Comparison of ENCODE assay signal across 17 mouse cellular contexts in the genomic region with DNA sequence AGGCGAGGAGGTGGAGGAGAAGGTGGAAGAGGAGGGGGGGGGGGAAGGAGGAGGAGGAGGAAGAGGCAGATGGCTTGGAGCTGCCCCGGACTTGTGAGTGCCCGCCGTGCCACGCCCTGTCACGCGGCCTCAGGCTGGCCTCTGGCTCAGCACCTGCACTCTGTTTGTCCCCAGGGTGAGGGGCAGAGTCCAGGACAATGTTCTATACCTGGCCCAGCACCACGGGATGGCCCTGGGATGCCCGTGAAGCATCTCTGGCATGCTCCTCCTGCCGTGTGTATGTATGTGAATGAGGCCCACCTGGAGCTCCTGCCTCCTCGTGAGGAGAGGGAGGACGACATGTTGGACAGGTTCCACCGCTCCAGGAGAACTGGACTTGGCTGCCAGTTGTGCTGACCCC. TPM values are rescaled to one million over a fixed set of nuclear protein-coding genes. Genes with fewer than 3 reads are reported as not detected.
DNase-seq lines count a peak whose midpoint lies in the region; ATAC-seq and TF ChIP-seq lines count a peak whose summit lies in the region.
"Had no signal": no experiment of that assay in that cellular context is flagged by ENCODE, and none has a peak within 500 bp of the region (broad histone marks: within the 10 kb centered on the region; RNA-seq: fewer than 3 reads in every experiment).

No protein-coding gene starts in this region.

- no peaks in the 10 kb centered on the region for H3K9me3 ChIP-seq in hindbrain, embryonic 13.5 days
- no peaks in the 10 kb centered on the region for H3K9me3 ChIP-seq in hindbrain, embryonic 16.5 days (ENCODE audit: control insufficient read depth, low read length)
- H3K9me3 ChIP-seq in liver, embryonic 12.5 days (replicated peaks): no peaks in the 10 kb centered on the region
- no peaks in the 10 kb centered on the region for H3K9me3 ChIP-seq in stomach, postnatal 0 days (ENCODE audit: control insufficient read depth, low read length)
- H3K9me3 ChIP-seq: embryonic facial prominence, embryonic 15.5 days; forebrain, embryonic 13.5 days; limb, embryonic 15.5 days; midbrain, embryonic 15.5 days; neural tube, embryonic 13.5 days had no signal

- TF ChIP-seq EP300 in stomach, postnatal 0 days (optimal IDR thresholded peaks at IDR 0.05): no peak

- H3K27me3 ChIP-seq in hindbrain, embryonic 13.5 days: peaks cover 40% of the 10 kb centered on the region
- H3K27me3 ChIP-seq in hindbrain, embryonic 16.5 days (replicated peaks; ENCODE audit: control insufficient read depth, insufficient read depth, low read length): peaks cover 5% of the 10 kb centered on the region
- peaks cover 59% of the 10 kb centered on the region for H3K27me3 ChIP-seq in liver, embryonic 12.5 days (replicated peaks)
- H3K27me3 ChIP-seq in stomach, postnatal 0 days (ENCODE audit: control insufficient read depth, insufficient read depth, low read length): no peaks in the 10 kb centered on the region

- WGBS in hindbrain, embryonic 13.5 days: 57% methylated on average over 12 of the region's 13 CpGs
- 58% methylated on average over 7 of the region's 13 CpGs for WGBS in hindbrain, embryonic 16.5 days
- 46% methylated on average over 13 of the region's 13 CpGs for WGBS in liver, embryonic 12.5 days (ENCODE audit: insufficient replicate concordance)
- 34% methylated on average over 13 of the region's 13 CpGs for WGBS in stomach, postnatal 0 days

- peak; percentile 40 for DNase-seq in testis, postnatal 10 days (ENCODE audit: low spot score)
- DNase-seq in testis, postnatal 14 days (ENCODE audit: low spot score): no peak
- DNase-seq in stomach, postnatal 0 days (ENCODE audit: low spot score): peak; percentile 60
- no peak for DNase-seq in layer of hippocampus, adult 9-10 months (ENCODE audit: low spot score)
- no peak for DNase-seq in spleen, postnatal 10 days (ENCODE audit: low spot score in 2 of 2)
- DNase-seq: gastrocnemius, adult 2 months; heart, postnatal 36 days; retina, postnatal 1 day had no signal

- H3K4me1 ChIP-seq in hindbrain, embryonic 13.5 days (replicated peaks): peaks cover 10% of the 10 kb centered on the region
- H3K4me1 ChIP-seq in hindbrain, embryonic 16.5 days (ENCODE audit: control insufficient read depth, insufficient read depth, low read depth, low read length): peaks cover 7% of the 10 kb centered on the region
- H3K4me1 ChIP-seq in liver, embryonic 12.5 days: peaks cover 11% of the 10 kb centered on the region; the same call in 1 of the 2 replicates
- H3K4me1 ChIP-seq in stomach, postnatal 0 days (replicated peaks; ENCODE audit: control insufficient read depth, insufficient read depth): 0 out of 2 replicates have a peak, but pooled peaks cover 5% of the 10 kb centered on the region

- H3K9ac ChIP-seq in hindbrain, embryonic 13.5 days: peak overlapping the region; percentile 24; the same call in 1 of the 2 replicates
- no peak overlapping the region for H3K9ac ChIP-seq in hindbrain, embryonic 16.5 days (ENCODE audit: low read depth, low read length)
- no peak overlapping the region for H3K9ac ChIP-seq in liver, embryonic 12.5 days
- no peak overlapping the region for H3K9ac ChIP-seq in stomach, postnatal 0 days (ENCODE audit: low read length)
- H3K9ac ChIP-seq: embryonic facial prominence, embryonic 15.5 days; forebrain, embryonic 13.5 days; limb, embryonic 15.5 days; midbrain, embryonic 15.5 days had no signal

- H3K4me2 ChIP-seq in hindbrain, embryonic 13.5 days: no peak overlapping the region
- H3K4me2 ChIP-seq in hindbrain, embryonic 16.5 days (ENCODE audit: low read length): no peak overlapping the region
- H3K4me2 ChIP-seq in liver, embryonic 12.5 days: no peak overlapping the region
- H3K4me2 ChIP-seq in stomach, postnatal 0 days (replicated peaks; ENCODE audit: low read depth): no peak overlapping the region
- H3K4me2 ChIP-seq: embryonic facial prominence, embryonic 15.5 days; forebrain, embryonic 13.5 days; limb, embryonic 15.5 days; midbrain, embryonic 15.5 days; neural tube, embryonic 13.5 days had no signal

- TF ChIP-seq CTCF in stomach, postnatal 0 days (IDR thresholded peaks at IDR 0.05; ENCODE audit: low read depth): no peak

- no peak for ATAC-seq in hindbrain, embryonic 13.5 days (ENCODE audit: low FRiP score)
- no peak for ATAC-seq in hindbrain, embryonic 16.5 days
- 0 out of 2 replicates have a peak, but pooled peaks have one; percentile 21 for ATAC-seq in liver, embryonic 12.5 days
- ATAC-seq in stomach, postnatal 0 days (ENCODE audit: low FRiP score, low TSS enrichment): peak; percentile 72
- ATAC-seq: forebrain, embryonic 13.5 days; inflammation-experienced regulatory T-cells, adult 6 months; midbrain, embryonic 15.5 days had no signal

- H3K4me3 ChIP-seq in hindbrain, embryonic 13.5 days: no peak overlapping the region
- H3K4me3 ChIP-seq in hindbrain, embryonic 16.5 days (ENCODE audit: low read length): no peak overlapping the region
- H3K4me3 ChIP-seq in liver, embryonic 12.5 days: no peak overlapping the region
- no peak overlapping the region for H3K4me3 ChIP-seq in stomach, postnatal 0 days (ENCODE audit: low read depth, low read length)
- H3K4me3 ChIP-seq: embryonic facial prominence, embryonic 15.5 days; forebrain, embryonic 13.5 days; gastrocnemius, adult 2 months; limb, embryonic 15.5 days; midbrain, embryonic 15.5 days; neural tube, embryonic 13.5 days had no signal

- H3K36me3 ChIP-seq in hindbrain, embryonic 13.5 days: no peaks in the 10 kb centered on the region
- no peaks in the 10 kb centered on the region for H3K36me3 ChIP-seq in hindbrain, embryonic 16.5 days (ENCODE audit: control insufficient read depth, insufficient read depth, low read length)
- H3K36me3 ChIP-seq in liver, embryonic 12.5 days: no peaks in the 10 kb centered on the region
- H3K36me3 ChIP-seq in stomach, postnatal 0 days (ENCODE audit: control insufficient read depth, insufficient read depth, low read length): no peaks in the 10 kb centered on the region
- H3K36me3 ChIP-seq: embryonic facial prominence, embryonic 15.5 days; limb, embryonic 15.5 days; midbrain, embryonic 15.5 days; neural tube, embryonic 13.5 days had no signal

- H3K27ac ChIP-seq in hindbrain, embryonic 13.5 days: no peak overlapping the region
- H3K27ac ChIP-seq in hindbrain, embryonic 16.5 days (ENCODE audit: low read depth, low read length): no peak overlapping the region
- H3K27ac ChIP-seq in liver, embryonic 12.5 days: no peak overlapping the region
- no peak overlapping the region for H3K27ac ChIP-seq in stomach, postnatal 0 days (replicated peaks)
- H3K27ac ChIP-seq: embryonic facial prominence, embryonic 15.5 days; forebrain, embryonic 13.5 days; gastrocnemius, adult 2 months; limb, embryonic 15.5 days; midbrain, embryonic 15.5 days; neural tube, embryonic 13.5 days had no signal

RNA-seq across cellular contexts. Expression of gene Zfp747, which starts 14.4 kb away (rescaled TPM):
- polyA plus RNA-seq in hindbrain, embryonic 13.5 days (2015; fragmentation: Nextera tagmentation; extraction: Ambion mirVana): 8.1 and 8.6 TPM in 2 replicates
- polyA plus RNA-seq in hindbrain, embryonic 16.5 days (2015; fragmentation: Nextera tagmentation; extraction: Ambion mirVana): 8.7 and 9.3 TPM in 2 replicates
- 3.9 and 4.1 TPM in 2 replicates for polyA plus RNA-seq in liver, embryonic 12.5 days (2016; fragmentation: Nextera tagmentation; extraction: Ambion mirVana)
- polyA plus RNA-seq in stomach, postnatal 0 days (2015; fragmentation: Nextera tagmentation; extraction: Ambion mirVana): 4.9 and 5.4 TPM in 2 replicates

RNA-seq across cellular contexts. Expression of gene Zfp768, which starts 16.1 kb away (rescaled TPM):
- polyA plus RNA-seq in hindbrain, embryonic 13.5 days (2015; fragmentation: Nextera tagmentation; extraction: Ambion mirVana): 17.1 and 17.3 TPM in 2 replicates
- polyA plus RNA-seq in hindbrain, embryonic 16.5 days (2015; fragmentation: Nextera tagmentation; extraction: Ambion mirVana): 16.3 and 17.4 TPM in 2 replicates
- polyA plus RNA-seq in liver, embryonic 12.5 days (2016; fragmentation: Nextera tagmentation; extraction: Ambion mirVana): 4.8 and 5.2 TPM in 2 replicates
- 9.0 and 11.0 TPM in 2 replicates for polyA plus RNA-seq in stomach, postnatal 0 days (2015; fragmentation: Nextera tagmentation; extraction: Ambion mirVana)

RNA-seq across cellular contexts. Expression of gene 9130019O22Rik, which starts 25.5 kb away (rescaled TPM):
- 5.4 and 5.7 TPM in 2 replicates for polyA plus RNA-seq in hindbrain, embryonic 13.5 days (2015; fragmentation: Nextera tagmentation; extraction: Ambion mirVana)
- polyA plus RNA-seq in hindbrain, embryonic 16.5 days (2015; fragmentation: Nextera tagmentation; extraction: Ambion mirVana): 3.9 and 4.5 TPM in 2 replicates
- polyA plus RNA-seq in liver, embryonic 12.5 days (2016; fragmentation: Nextera tagmentation; extraction: Ambion mirVana): 2.1 and 2.4 TPM in 2 replicates
- polyA plus RNA-seq in stomach, postnatal 0 days (2015; fragmentation: Nextera tagmentation; extraction: Ambion mirVana): 3.0 and 3.1 TPM in 2 replicates

RNA-seq across cellular contexts. Expression of gene E430018J23Rik, which starts 32.0 kb away (rescaled TPM):
- polyA plus RNA-seq in hindbrain, embryonic 13.5 days (2015; fragmentation: Nextera tagmentation; extraction: Ambion mirVana): 7.7 TPM in 2 replicates
- polyA plus RNA-seq in hindbrain, embryonic 16.5 days (2015; fragmentation: Nextera tagmentation; extraction: Ambion mirVana): 4.6 and 5.4 TPM in 2 replicates
- 1.7 and 1.8 TPM in 2 replicates for polyA plus RNA-seq in liver, embryonic 12.5 days (2016; fragmentation: Nextera tagmentation; extraction: Ambion mirVana)
- polyA plus RNA-seq in stomach, postnatal 0 days (2015; fragmentation: Nextera tagmentation; extraction: Ambion mirVana): 3.3 and 3.9 TPM in 2 replicates

RNA-seq across cellular contexts. Expression of gene Zfp764, which starts 45.2 kb away (rescaled TPM):
- 4.0 and 4.8 TPM in 2 replicates for polyA plus RNA-seq in hindbrain, embryonic 13.5 days (2015; fragmentation: Nextera tagmentation; extraction: Ambion mirVana)
- polyA plus RNA-seq in hindbrain, embryonic 16.5 days (2015; fragmentation: Nextera tagmentation; extraction: Ambion mirVana): 4.0 and 4.1 TPM in 2 replicates
- 2.4 and 2.5 TPM in 2 replicates for polyA plus RNA-seq in liver, embryonic 12.5 days (2016; fragmentation: Nextera tagmentation; extraction: Ambion mirVana)
- 4.0 and 4.3 TPM in 2 replicates for polyA plus RNA-seq in stomach, postnatal 0 days (2015; fragmentation: Nextera tagmentation; extraction: Ambion mirVana)

Comparison
In these comparisons a context has a peak if more than half of its experiments do, and no peak if none do; other contexts are left out.
1. DNase-seq: peak in testis, postnatal 10 days (single experiment) and stomach, postnatal 0 days (single experiment); none in testis, postnatal 14 days (single experiment), layer of hippocampus, adult 9-10 months (single experiment) and spleen, postnatal 10 days (0 of 2).
2. ATAC-seq: peak in liver, embryonic 12.5 days (single experiment) and stomach, postnatal 0 days (single experiment); none in hindbrain, embryonic 13.5 days (single experiment) and hindbrain, embryonic 16.5 days (single experiment).